Comparison of ENCODE assay signal across 16 mouse cellular contexts in the genomic region with DNA sequence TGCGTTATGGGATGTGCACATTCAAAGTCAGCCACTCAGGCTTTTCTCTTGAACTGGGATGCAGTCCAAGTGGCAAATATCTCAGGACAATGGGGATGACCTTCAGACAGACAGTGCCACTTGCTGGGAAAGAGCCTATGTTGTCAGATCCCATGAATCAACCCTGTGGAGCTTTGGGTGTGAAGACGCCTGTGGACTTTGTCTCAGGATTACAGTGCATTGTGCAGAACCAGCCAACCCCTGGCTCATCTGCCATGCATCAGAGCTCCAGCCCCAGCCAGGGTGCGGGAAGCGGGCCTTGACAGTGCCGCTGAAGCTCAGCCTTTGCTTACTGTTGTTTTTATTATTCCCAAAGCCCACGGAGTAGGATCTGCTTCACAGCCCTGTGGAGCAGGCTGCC.
DNase-seq lines count a peak whose midpoint lies in the region; ATAC-seq and TF ChIP-seq lines count a peak whose summit lies in the region.
"Had no signal": no experiment of that assay in that cellular context is flagged by ENCODE, and none has a peak within 500 bp of the region (broad histone marks: within the 10 kb centered on the region; RNA-seq: fewer than 3 reads in every experiment).

No protein-coding gene starts in this region.

- DNase-seq in frontal cortex, adult 2 months (ENCODE audit: extremely low spot score in 1 of 2, low spot score in 1 of 2): no peak
- no peak for DNase-seq in midbrain, postnatal 0 days (ENCODE audit: low spot score)
- DNase-seq in kidney, postnatal 0 days (ENCODE audit: low spot score): peak; percentile 47
- no peak for DNase-seq in gastrocnemius, postnatal 4 days (ENCODE audit: low spot score in 2 of 2)
- DNase-seq: B cell, adult 2 months; gastrocnemius, postnatal 10 days; lung, adult 2 months; right cerebral cortex, postnatal 4 days had no signal

- TF ChIP-seq CTCF in midbrain, postnatal 0 days (IDR thresholded peaks at IDR 0.05): no peak
- no peak for TF ChIP-seq CTCF in kidney, postnatal 0 days (IDR thresholded peaks at IDR 0.05; ENCODE audit: low read depth)

- H3K4me1 ChIP-seq in midbrain, embryonic 16.5 days (ENCODE audit: control insufficient read depth, insufficient read depth, low read length): 0 out of 2 replicates have a peak, but pooled peaks cover 2% of the 10 kb centered on the region
- H3K4me1 ChIP-seq in midbrain, postnatal 0 days (ENCODE audit: insufficient read depth, low read length): no peaks in the 10 kb centered on the region
- H3K4me1 ChIP-seq in kidney, postnatal 0 days (replicated peaks; ENCODE audit: insufficient read depth, low read length): no peaks in the 10 kb centered on the region
- H3K4me1 ChIP-seq: embryonic facial prominence, embryonic 15.5 days; forebrain, embryonic 15.5 days; heart, embryonic 10.5 days; megakaryocyte, embryonic 14.5 days had no signal

- no peak overlapping the region for H3K4me2 ChIP-seq in midbrain, embryonic 16.5 days (ENCODE audit: low read length)
- no peak overlapping the region for H3K4me2 ChIP-seq in midbrain, postnatal 0 days (ENCODE audit: low read depth, low read length, poor library complexity, severe bottlenecking)
- H3K4me2 ChIP-seq in kidney, postnatal 0 days (ENCODE audit: low read length): no peak overlapping the region
- H3K4me2 ChIP-seq: embryonic facial prominence, embryonic 15.5 days; forebrain, embryonic 15.5 days had no signal

- H3K36me3 ChIP-seq in midbrain, embryonic 16.5 days (ENCODE audit: control insufficient read depth, insufficient read depth, low read length): no peaks in the 10 kb centered on the region
- H3K36me3 ChIP-seq in midbrain, postnatal 0 days (ENCODE audit: insufficient read depth, low read length): no peaks in the 10 kb centered on the region
- H3K36me3 ChIP-seq in kidney, postnatal 0 days (ENCODE audit: insufficient read depth, low read length): no peaks in the 10 kb centered on the region
- H3K36me3 ChIP-seq: embryonic facial prominence, embryonic 15.5 days; forebrain, embryonic 15.5 days; heart, embryonic 10.5 days had no signal

- H3K4me3 ChIP-seq in midbrain, embryonic 16.5 days (ENCODE audit: low read depth, low read length): no peak overlapping the region
- no peak overlapping the region for H3K4me3 ChIP-seq in midbrain, postnatal 0 days (ENCODE audit: low read depth, low read length)
- no peak overlapping the region for H3K4me3 ChIP-seq in kidney, postnatal 0 days (replicated peaks; ENCODE audit: low read depth, low read length)
- H3K4me3 ChIP-seq: embryonic facial prominence, embryonic 15.5 days; forebrain, embryonic 15.5 days; heart, embryonic 10.5 days had no signal

- H3K27me3 ChIP-seq in midbrain, embryonic 16.5 days (ENCODE audit: control insufficient read depth, insufficient read depth, low read depth, low read length): no peaks in the 10 kb centered on the region
- no peaks in the 10 kb centered on the region for H3K27me3 ChIP-seq in midbrain, postnatal 0 days (ENCODE audit: insufficient read depth, low read length)
- no peaks in the 10 kb centered on the region for H3K27me3 ChIP-seq in kidney, postnatal 0 days (ENCODE audit: insufficient read depth, low read length)
- H3K27me3 ChIP-seq: embryonic facial prominence, embryonic 15.5 days; forebrain, embryonic 15.5 days had no signal

- 29% methylated on average over 6 of the region's 6 CpGs for WGBS in midbrain, embryonic 16.5 days
- 22% methylated on average over 6 of the region's 6 CpGs for WGBS in midbrain, postnatal 0 days
- WGBS in kidney, postnatal 0 days: 42% methylated on average over 6 of the region's 6 CpGs

- H3K9me3 ChIP-seq in midbrain, embryonic 16.5 days (replicated peaks; ENCODE audit: control insufficient read depth, low read length, poor library complexity, severe bottlenecking): no peaks in the 10 kb centered on the region
- no peaks in the 10 kb centered on the region for H3K9me3 ChIP-seq in midbrain, postnatal 0 days (ENCODE audit: low read length)
- H3K9me3 ChIP-seq in kidney, postnatal 0 days (replicated peaks; ENCODE audit: low read length): no peaks in the 10 kb centered on the region
- H3K9me3 ChIP-seq: embryonic facial prominence, embryonic 15.5 days; forebrain, embryonic 15.5 days; heart, embryonic 10.5 days had no signal

- peak overlapping the region; percentile 47; the same call in 1 of the 2 replicates for H3K27ac ChIP-seq in midbrain, embryonic 16.5 days (ENCODE audit: low read length)
- no peak overlapping the region for H3K27ac ChIP-seq in midbrain, postnatal 0 days (ENCODE audit: low read depth, low read length)
- H3K27ac ChIP-seq in kidney, postnatal 0 days: peak overlapping the region; percentile 75; the same call in 1 of the 2 replicates
- H3K27ac ChIP-seq: embryonic facial prominence, embryonic 15.5 days; forebrain, embryonic 15.5 days; heart, embryonic 10.5 days had no signal

- no peak overlapping the region for H3K9ac ChIP-seq in midbrain, embryonic 16.5 days (ENCODE audit: low read depth, low read length)
- no peak overlapping the region for H3K9ac ChIP-seq in midbrain, postnatal 0 days (replicated peaks; ENCODE audit: low read length, poor library complexity, severe bottlenecking)
- no peak overlapping the region for H3K9ac ChIP-seq in kidney, postnatal 0 days (ENCODE audit: low read depth, low read length)
- H3K9ac ChIP-seq: embryonic facial prominence, embryonic 15.5 days; forebrain, embryonic 15.5 days had no signal

- ATAC-seq in frontal cortex, adult (ENCODE audit: low TSS enrichment): 0 out of 2 replicates have a peak, but pooled peaks have one; percentile 6
- no peak for ATAC-seq in midbrain, embryonic 16.5 days
- no peak for ATAC-seq in midbrain, postnatal 0 days (ENCODE audit: low FRiP score)
- peak; percentile 90 for ATAC-seq in kidney, postnatal 0 days (replicated peaks; ENCODE audit: low FRiP score, low read depth)
- ATAC-seq in monocyte, adult 5-6 weeks (replicated peaks; ENCODE audit: insufficient number of reproducible peaks, low FRiP score, low TSS enrichment, poor library complexity, severe bottlenecking): no peak
- no peak for ATAC-seq in inflammation-experienced regulatory T-cells, adult 6 months
- ATAC-seq: forebrain, embryonic 15.5 days had no signal

Comparison
In these comparisons a context has a peak if more than half of its experiments do, and no peak if none do; other contexts are left out.
1. ATAC-seq: peak in frontal cortex, adult (single experiment) and kidney, postnatal 0 days (single experiment); none in midbrain, embryonic 16.5 days (single experiment), midbrain, postnatal 0 days (single experiment), monocyte, adult 5-6 weeks (single experiment) and inflammation-experienced regulatory T-cells, adult 6 months (single experiment).